Mouse (Mus musculus): ENCODE results near the gene Prelp. TPM values are rescaled to one million over a fixed set of nuclear protein-coding genes. Genes with fewer than 3 reads are reported as not detected.
A peak's percentile ranks its signal among the peaks of the same experiment; 100 is the strongest.

Prelp gene
- total RNA-seq, 2 experiments from 2014 or later = 27.2 TPM

GRCm38 (mm10) chr1:133936169-133936568, 15.0 kb upstream of the Prelp start:
- no peak for DNase-seq
- intact Hi-C loops (cut with DNase I) = no loop called here

- intact Hi-C loops (cut with DNase I) = no loop called here
- peak; percentile 51 to 53 for DNase-seq
Measured at GRCm38 (mm10) chr1:133934354-133934963, 13.2 kb upstream of the Prelp start.

- intact Hi-C loops (cut with DNase I) = no loop called here
- DNase-seq = no peak
Measured at GRCm38 (mm10) chr1:133933301-133934195, 12.3 kb upstream of the Prelp start.

DNA sequence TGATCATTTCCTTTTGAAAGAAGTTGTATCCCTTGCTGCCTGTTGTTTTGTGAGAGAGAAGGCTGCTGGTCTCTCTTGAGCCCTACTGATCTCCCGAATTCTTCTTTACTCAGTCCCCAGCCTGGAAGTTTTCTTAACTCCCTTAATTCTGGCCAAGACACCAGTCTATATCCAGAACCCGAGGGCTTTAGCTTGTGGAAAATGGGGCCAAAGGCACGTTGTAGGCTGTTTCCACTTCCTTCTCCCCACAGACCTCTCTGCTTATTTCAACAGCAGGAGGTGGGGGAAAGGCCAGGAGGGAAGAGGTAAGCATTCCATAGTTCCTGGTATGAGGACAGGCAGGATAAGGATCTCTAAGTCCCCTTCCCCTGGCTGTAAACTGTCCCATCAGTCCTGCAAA, 8.8 kb upstream of the Prelp start:
- intact Hi-C loops (cut with DNase I) = no loop called here
- DNase-seq = no peak

- DNase-seq = no peak
- intact Hi-C loops (cut with DNase I) = no loop called here
Measured at GRCm38 (mm10) chr1:133925223-133925622, 4.0 kb upstream of the Prelp start.

- DNase-seq = no peak
- intact Hi-C loops (cut with DNase I) = no loop called here
Measured at GRCm38 (mm10) chr1:133924141-133924875, 3.1 kb upstream of the Prelp start.

DNA sequence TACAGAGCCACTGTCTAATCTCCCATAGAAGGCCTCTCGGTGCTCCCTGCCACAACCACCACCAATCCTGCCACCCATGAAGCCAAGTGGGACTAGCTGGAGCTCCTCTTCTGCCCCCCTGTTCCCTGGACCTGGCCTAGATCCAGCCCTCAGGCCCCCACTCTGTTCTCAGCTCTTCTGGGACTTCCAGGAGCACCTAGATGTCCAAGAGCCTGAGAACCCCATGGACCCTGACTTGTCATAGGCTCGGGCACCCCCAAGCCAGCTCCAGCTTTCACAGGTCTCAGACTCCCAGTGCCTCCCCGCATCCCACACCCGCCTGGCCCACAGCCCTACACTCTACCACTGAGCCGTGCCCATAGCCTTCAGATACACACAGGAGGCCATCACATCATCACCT, 1.9 kb upstream of the Prelp start:
- intact Hi-C loops (cut with DNase I) = no loop called here
- no peak for DNase-seq

DNA sequence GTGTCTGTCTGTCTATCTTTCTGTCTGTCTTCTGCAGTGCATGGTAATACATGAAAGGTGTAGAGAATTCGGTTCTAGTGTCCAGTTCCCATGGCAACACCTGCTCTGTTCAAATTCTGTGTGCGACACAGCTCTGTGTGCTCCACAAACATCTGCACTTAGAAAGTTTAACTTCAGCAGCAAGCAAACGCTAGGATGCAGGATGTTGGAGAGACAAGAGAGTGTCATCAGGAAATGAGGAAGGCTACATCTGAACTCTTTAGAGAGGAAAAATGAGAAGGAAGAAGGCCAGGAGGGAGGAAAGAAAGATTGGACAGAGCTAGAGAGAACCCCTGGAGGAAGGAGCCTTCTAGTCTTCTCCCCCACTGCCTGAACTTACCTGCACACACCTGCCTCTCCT, 338 bp downstream of the Prelp start:
- intact Hi-C loops (cut with DNase I) = no loop called here
- no peak for DNase-seq

GRCm38 (mm10) chr1:133920401-133920800, 813 bp downstream of the Prelp start:
- intact Hi-C loops (cut with DNase I) = no loop called here
- no peak for DNase-seq

GRCm38 (mm10) chr1:133918088-133918470, 3.1 kb downstream of the Prelp start:
- intact Hi-C loops (cut with DNase I) = no loop called here
- DNase-seq = peak; percentile 56 to 62

DNA sequence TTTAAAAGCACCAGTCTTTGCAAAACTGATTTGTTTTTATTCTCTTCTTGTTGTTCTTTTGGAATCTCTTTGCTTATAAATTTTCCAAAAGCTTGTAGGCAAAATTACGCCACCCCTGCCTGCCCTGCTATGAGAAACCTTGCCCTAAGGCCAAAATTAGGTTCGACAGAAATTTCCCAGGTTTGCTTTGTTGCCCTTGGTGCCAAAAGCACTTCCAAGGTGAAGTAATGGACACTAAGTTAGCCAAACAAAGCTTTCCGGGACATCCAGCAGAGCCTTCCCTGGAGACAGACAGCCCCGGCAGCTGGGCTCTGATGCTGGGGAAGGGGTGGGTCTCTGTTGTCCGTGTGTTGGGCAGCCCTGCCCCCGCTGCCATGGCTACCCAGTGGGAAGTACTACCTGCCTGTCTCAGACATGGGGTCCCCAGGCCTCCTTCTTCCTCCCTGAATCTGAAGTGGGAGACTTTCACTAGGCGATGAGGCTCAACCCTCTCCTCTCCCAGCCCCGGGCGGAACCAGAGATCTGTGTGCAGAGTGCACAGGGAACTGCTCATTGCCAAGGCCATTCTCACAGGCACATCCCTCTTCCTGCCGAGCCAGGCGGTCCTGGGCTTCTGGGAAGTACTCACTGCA, 3.6 kb downstream of the Prelp start:
- intact Hi-C loops (cut with DNase I) = no loop called here
- peak; percentile 73 to 75 for DNase-seq

- intact Hi-C loops (cut with DNase I) = no loop called here
- peak; percentile 91 to 92 for DNase-seq
Measured at GRCm38 (mm10) chr1:133915723-133916355, 5.4 kb downstream of the Prelp start.

DNA sequence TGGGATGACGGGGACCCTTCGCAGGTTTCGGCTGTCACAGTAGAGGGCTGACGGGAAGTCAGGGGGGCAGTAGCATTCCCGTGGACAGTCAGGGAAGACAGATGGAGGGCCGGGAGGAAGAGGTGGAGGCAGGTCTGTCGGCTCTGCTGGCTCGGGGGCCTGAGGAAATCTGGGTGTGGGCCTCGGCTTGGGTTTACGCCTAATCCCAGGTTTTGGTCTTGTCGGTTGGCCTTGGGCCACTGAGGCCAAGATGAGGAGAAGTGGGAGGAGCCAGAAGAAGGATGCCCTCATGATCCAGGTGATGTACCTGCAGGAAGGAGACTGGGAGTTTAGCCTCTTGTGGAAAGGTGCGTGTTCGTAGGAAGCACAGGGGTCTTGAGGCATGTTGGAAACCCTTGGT, 6.1 kb downstream of the Prelp start:
- no peak for DNase-seq
- intact Hi-C loops (cut with DNase I) = no loop called here

GRCm38 (mm10) chr1:133913018-133913417, 8.2 kb downstream of the Prelp start:
- no peak for DNase-seq
- intact Hi-C loops (cut with DNase I) = no loop called here

DNA sequence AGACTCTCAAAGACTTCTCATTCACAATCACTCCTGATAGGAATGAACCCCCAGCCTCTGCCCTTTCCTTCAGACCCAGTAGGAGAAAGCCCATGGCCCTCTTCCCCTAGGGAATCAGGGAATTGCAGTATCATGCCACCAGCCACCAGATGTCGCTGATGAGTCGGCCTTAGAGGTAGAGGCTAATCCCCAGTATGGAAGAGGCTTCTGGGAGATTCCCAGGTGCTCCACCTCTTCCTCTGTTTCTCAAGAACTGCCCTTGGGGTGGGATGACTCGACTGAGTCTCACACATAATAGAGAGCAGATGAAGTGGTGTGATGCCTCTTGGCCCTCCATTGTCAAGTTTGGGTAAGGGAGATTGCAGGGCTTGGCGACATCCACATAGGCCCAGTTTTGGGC, 9.8 kb downstream of the Prelp start:
- intact Hi-C loops (cut with DNase I) = loop anchor here (1.0 to 2.0 kb wide), 3 partner anchors 49 to 195 kb away; no protein-coding TSS in a partner anchor
- DNase-seq = peak; percentile 68 to 88

DNA sequence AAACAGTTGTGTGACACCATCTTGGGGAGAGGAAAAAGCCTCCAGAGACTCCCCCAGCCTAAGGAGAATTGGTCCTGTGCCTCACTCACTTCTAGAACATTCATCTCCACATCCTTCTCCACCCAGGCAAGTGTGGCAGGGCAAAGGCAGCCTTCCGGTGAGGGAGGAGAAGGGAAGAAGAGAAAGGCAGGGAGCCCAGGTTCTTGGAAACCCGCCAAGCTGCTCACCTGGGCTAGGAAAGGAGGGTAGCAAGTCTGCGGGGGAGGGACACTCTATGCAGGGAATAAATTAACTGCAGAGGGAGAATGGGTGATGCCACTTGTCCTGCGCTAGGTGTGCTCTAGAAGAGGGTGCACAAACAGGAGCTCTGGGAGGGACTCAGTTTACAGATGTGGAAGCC, 10.2 kb downstream of the Prelp start:
- intact Hi-C loops (cut with DNase I) = loop anchor here (1.0 to 2.0 kb wide), 3 partner anchors 50 to 196 kb away; no protein-coding TSS in a partner anchor
- no peak for DNase-seq

- no peak for DNase-seq
- intact Hi-C loops (cut with DNase I) = loop anchor here (2.0 kb wide), 2 partner anchors 51 to 197 kb away; no protein-coding TSS in a partner anchor
Measured at GRCm38 (mm10) chr1:133910108-133910507, 11.1 kb downstream of the Prelp start.

DNA sequence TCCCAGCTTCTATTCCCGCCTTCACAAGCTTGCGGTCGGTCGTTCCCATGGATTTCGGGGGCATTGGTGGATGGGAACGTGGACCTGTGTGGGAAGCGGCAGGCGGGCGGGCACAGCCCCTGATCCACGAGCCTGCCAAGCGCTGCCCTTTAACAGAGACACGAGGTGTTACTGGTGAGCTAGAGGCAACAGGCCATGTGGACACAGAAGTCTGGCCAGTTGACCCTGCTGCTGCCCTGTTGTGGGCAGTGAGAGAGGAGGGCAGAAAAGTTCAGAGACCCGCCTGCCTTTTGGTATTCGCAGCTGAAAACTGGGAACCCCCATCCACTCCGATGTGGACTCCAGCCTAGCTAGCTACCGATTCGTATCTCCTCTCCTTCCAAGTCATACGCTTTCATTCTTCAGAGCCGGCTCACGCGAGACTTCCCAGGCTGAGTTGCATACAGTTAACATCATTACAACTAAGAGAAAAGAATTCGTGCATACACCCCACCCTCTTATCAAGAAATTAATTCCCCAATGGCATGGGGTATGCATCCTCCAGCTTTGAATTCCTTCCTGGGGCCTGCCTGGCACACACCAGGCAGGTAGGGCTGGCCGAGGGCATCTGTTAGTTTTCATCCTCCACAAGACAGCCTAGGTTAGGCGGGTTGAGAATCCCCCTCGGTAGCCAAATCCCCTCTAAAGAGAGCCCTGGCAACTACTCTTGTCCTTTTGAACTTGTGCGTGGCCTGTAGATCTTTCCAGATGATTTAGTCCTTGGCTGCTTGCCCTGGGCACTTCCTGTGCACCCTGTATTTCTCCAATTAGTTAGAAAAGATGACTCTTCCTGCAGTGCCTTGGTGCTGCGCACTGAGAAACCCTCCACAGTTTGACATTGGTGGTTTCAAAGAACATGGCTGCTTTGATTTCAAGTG, 12.3 kb downstream of the Prelp start:
- DNase-seq = peak; percentile 57 to 67
- intact Hi-C loops (cut with DNase I) = no loop called here

GRCm38 (mm10) chr1:133907949-133908658, 13.1 kb downstream of the Prelp start, which contains the start of gene Optc:
Gene Optc (minus strand): TSS chr1:133907999.
- intact Hi-C loops (cut with DNase I) = no loop called here
- DNase-seq = peak in 1 of 2 experiments; percentile 53
